Mouse (Mus musculus): ENCODE measurements at regions not wholly inside any gene's neighbourhood (a gene's known extent, or its start where the extent isn't known, plus 50 kb on each side); places are given as distances from the start of the nearest gene placed in this dataset.

- H3K27me3 ChIP-seq (replicated peaks; ENCODE audit: insufficient read depth, low read length) = 0 out of 2 replicates have a peak, but pooled peaks cover 5% of the 10 kb centered on the region
- H3K9me3 ChIP-seq (ENCODE audit: low read length) = no peaks in the 10 kb centered on the region
These were observed 168.7 kb downstream of the 3100002H09Rik start for GRCm38 (mm10) chr4:124441737-124442487.

GRCm38 (mm10) chr4:124435040-124435434, 175.6 kb downstream of the 3100002H09Rik start:
- Histone ChIP-seq H3K27me3 (replicated peaks; ENCODE audit: insufficient read depth, low read length) (no peaks in the 10 kb centered on the region), H3K4me1 (ENCODE audit: insufficient read depth, low read depth, low read length) (no peaks in the 10 kb centered on the region), H3K9ac (replicated peaks; ENCODE audit: low read depth) (no peak overlapping the region), H3K9me3 (ENCODE audit: low read length) (no peaks in the 10 kb centered on the region), H3K4me3 (ENCODE audit: low read depth, low read length) (no peak overlapping the region), H3K36me3 (ENCODE audit: insufficient read depth, low read length) (no peaks in the 10 kb centered on the region), H3K27ac (ENCODE audit: low read length) (no peak overlapping the region), H3K4me2 (replicated peaks; ENCODE audit: low read depth, low read length) (no peak overlapping the region)
- 47% methylated on average over 12 of the region's 12 CpGs for WGBS
- no peak for TF ChIP-seq CTCF (IDR thresholded peaks at IDR 0.05)
- TF ChIP-seq EP300 (IDR thresholded peaks at IDR 0.05) = no peak
- ATAC-seq (no peak), DNase-seq (ENCODE audit: low spot score) (no peak)

More at GRCm38 (mm10) chr4:124441737-124442487, 168.7 kb downstream of the 3100002H09Rik start:
- ATAC-seq (no peak), DNase-seq (ENCODE audit: low spot score) (no peak)
- Histone ChIP-seq H3K9ac (replicated peaks; ENCODE audit: low read depth) (no peak overlapping the region), H3K4me2 (replicated peaks; ENCODE audit: low read depth, low read length) (no peak overlapping the region), H3K36me3 (ENCODE audit: insufficient read depth, low read length) (no peaks in the 10 kb centered on the region), H3K27ac (ENCODE audit: low read length) (no peak overlapping the region), H3K4me3 (ENCODE audit: low read depth, low read length) (no peak overlapping the region), H3K4me1 (ENCODE audit: insufficient read depth, low read depth, low read length) (no peaks in the 10 kb centered on the region)
- WGBS = 21% methylated on average over 15 of the region's 15 CpGs
- no peak for TF ChIP-seq EP300 (IDR thresholded peaks at IDR 0.05)
- TF ChIP-seq CTCF (IDR thresholded peaks at IDR 0.05) = no peak

- WGBS = 12% methylated on average over 24 of the region's 25 CpGs
- H3K27ac ChIP-seq (ENCODE audit: low read length) = no peak overlapping the region
- H3K4me2 ChIP-seq (replicated peaks; ENCODE audit: low read depth, low read length) = no peak overlapping the region
- no peak overlapping the region for H3K4me3 ChIP-seq (ENCODE audit: low read depth, low read length)
- ATAC-seq = no peak
- no peak overlapping the region for H3K9ac ChIP-seq (replicated peaks; ENCODE audit: low read depth)
- H3K4me1 ChIP-seq (ENCODE audit: insufficient read depth, low read depth, low read length) = no peaks in the 10 kb centered on the region
- TF ChIP-seq CTCF (IDR thresholded peaks at IDR 0.05) = no peak
- TF ChIP-seq EP300 (IDR thresholded peaks at IDR 0.05) = no peak
- no peaks in the 10 kb centered on the region for H3K9me3 ChIP-seq (ENCODE audit: low read length)
- no peaks in the 10 kb centered on the region for H3K27me3 ChIP-seq (replicated peaks; ENCODE audit: insufficient read depth, low read length)
- no peaks in the 10 kb centered on the region for H3K36me3 ChIP-seq (ENCODE audit: insufficient read depth, low read length)
- DNase-seq (ENCODE audit: low spot score) = no peak
These were observed 176.3 kb downstream of the 3100002H09Rik start for GRCm38 (mm10) chr4:124434059-124435039.

GRCm38 (mm10) chr4:124433506-124433905, 177.1 kb downstream of the 3100002H09Rik start:
- 62% methylated on average over 9 of the region's 9 CpGs for WGBS
- ATAC-seq (no peak), DNase-seq (ENCODE audit: low spot score) (no peak)
- Histone ChIP-seq H3K36me3 (ENCODE audit: insufficient read depth, low read length) (no peaks in the 10 kb centered on the region), H3K9me3 (ENCODE audit: low read length) (no peaks in the 10 kb centered on the region), H3K27ac (ENCODE audit: low read length) (no peak overlapping the region), H3K4me1 (ENCODE audit: insufficient read depth, low read depth, low read length) (no peaks in the 10 kb centered on the region), H3K27me3 (replicated peaks; ENCODE audit: insufficient read depth, low read length) (no peaks in the 10 kb centered on the region), H3K9ac (replicated peaks; ENCODE audit: low read depth) (no peak overlapping the region), H3K4me2 (replicated peaks; ENCODE audit: low read depth, low read length) (no peak overlapping the region), H3K4me3 (ENCODE audit: low read depth, low read length) (no peak overlapping the region)
- no peak for TF ChIP-seq EP300 (IDR thresholded peaks at IDR 0.05)
- TF ChIP-seq CTCF (IDR thresholded peaks at IDR 0.05) = no peak

DNA sequence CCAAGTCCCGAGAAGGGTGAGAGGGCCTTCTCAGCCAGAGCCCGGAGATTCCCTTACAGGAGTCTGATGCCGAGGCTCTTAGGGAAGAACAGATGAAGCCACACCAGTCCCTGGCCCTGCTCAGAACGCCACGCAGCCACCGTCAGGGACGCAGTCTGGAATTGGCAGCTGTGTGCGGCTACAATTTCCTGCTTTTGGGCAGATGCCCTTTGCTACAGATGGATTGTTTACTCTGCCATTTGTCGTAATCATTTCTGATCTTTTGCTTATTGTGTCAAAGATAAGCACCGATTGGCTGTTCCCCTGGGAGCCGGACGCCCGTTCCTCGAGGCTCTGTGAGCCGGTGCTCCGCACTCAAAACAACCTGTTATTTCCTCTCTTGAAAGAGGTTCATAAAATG, 179.4 kb downstream of the 3100002H09Rik start:
- Histone ChIP-seq H3K9me3 (ENCODE audit: low read length) (no peaks in the 10 kb centered on the region), H3K27ac (ENCODE audit: low read length) (no peak overlapping the region), H3K27me3 (replicated peaks; ENCODE audit: insufficient read depth, low read length) (no peaks in the 10 kb centered on the region), H3K4me1 (ENCODE audit: insufficient read depth, low read depth, low read length) (no peaks in the 10 kb centered on the region), H3K4me2 (replicated peaks; ENCODE audit: low read depth, low read length) (no peak overlapping the region), H3K9ac (replicated peaks; ENCODE audit: low read depth) (no peak overlapping the region), H3K36me3 (ENCODE audit: insufficient read depth, low read length) (no peaks in the 10 kb centered on the region), H3K4me3 (ENCODE audit: low read depth, low read length) (no peak overlapping the region)
- 37% methylated on average over 16 of the region's 16 CpGs for WGBS
- ATAC-seq = no peak
- DNase-seq (ENCODE audit: low spot score) = no peak
- no peak for TF ChIP-seq EP300 (IDR thresholded peaks at IDR 0.05)
- no peak for TF ChIP-seq CTCF (IDR thresholded peaks at IDR 0.05)

DNA sequence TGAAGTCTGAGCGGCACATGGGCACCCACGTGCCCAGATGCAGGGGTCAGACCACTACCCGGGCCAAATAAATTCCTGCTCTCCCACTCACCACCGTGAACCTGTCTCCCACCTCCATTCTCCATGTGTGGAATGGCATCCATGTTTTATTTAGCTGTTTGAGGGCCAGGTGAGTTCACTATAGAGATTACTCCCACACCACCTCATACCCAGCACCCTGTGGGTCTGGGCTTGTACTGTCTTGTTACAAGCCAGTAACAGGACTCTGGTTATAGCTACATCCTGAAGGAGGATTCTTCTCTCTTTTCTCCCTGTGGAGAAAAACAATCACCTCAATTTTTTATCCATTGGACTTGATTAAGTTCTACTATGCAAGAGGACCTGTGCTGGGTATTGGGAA, 181.8 kb downstream of the 3100002H09Rik start:
- H3K36me3 ChIP-seq (ENCODE audit: insufficient read depth, low read length) = no peaks in the 10 kb centered on the region
- H3K4me3 ChIP-seq (ENCODE audit: low read depth, low read length) = no peak overlapping the region
- ATAC-seq = no peak
- no peaks in the 10 kb centered on the region for H3K9me3 ChIP-seq (ENCODE audit: low read length)
- WGBS = 79% methylated on average over 4 of the region's 4 CpGs
- no peak for TF ChIP-seq EP300 (IDR thresholded peaks at IDR 0.05)
- no peak for TF ChIP-seq CTCF (IDR thresholded peaks at IDR 0.05)
- H3K4me2 ChIP-seq (replicated peaks; ENCODE audit: low read depth, low read length) = no peak overlapping the region
- no peaks in the 10 kb centered on the region for H3K27me3 ChIP-seq (replicated peaks; ENCODE audit: insufficient read depth, low read length)
- no peak overlapping the region for H3K9ac ChIP-seq (replicated peaks; ENCODE audit: low read depth)
- DNase-seq (ENCODE audit: low spot score) = no peak
- no peak overlapping the region for H3K27ac ChIP-seq (ENCODE audit: low read length)
- no peaks in the 10 kb centered on the region for H3K4me1 ChIP-seq (ENCODE audit: insufficient read depth, low read depth, low read length)

Data from lung, postnatal 0 days (tissue).